Mouse (Mus musculus) embryonic facial prominence, embryonic 13.5 days (tissue): ENCODE results near the gene Stmnd1. TPM values are rescaled to one million over a fixed set of nuclear protein-coding genes. Genes with fewer than 3 reads are reported as not detected.

Source experiments
- ATAC-seq: fragments of 200-750 bp; cut with Nextera tagmentation; 2 replicates; pipeline ENCODE4 v1.8.0; 2017; ENCODE audit warnings: low read depth; ENCODE audit not compliant: insufficient number of reproducible peaks, insufficient read depth, low FRiP score, low TSS enrichment
- H3K27ac ChIP-seq: fragments of 300-500 bp; sonication (generic); 2 replicates; pipeline ENCODE4 v1.5.1; 2015; ENCODE audit warnings: moderate library complexity, mild to moderate bottlenecking, inconsistent platforms
- H3K27me3 ChIP-seq: fragments of 300-500 bp; sonication (generic); 2 replicates; pipeline ENCODE4 v1.6.1; 2015; ENCODE audit warnings: mild to moderate bottlenecking, inconsistent platforms
- H3K36me3 ChIP-seq: fragments of 300-500 bp; sonication (generic); 2 replicates; pipeline ENCODE4 v1.6.1; 2015; ENCODE audit warnings: mild to moderate bottlenecking, inconsistent platforms
- H3K4me1 ChIP-seq: fragments of 300-500 bp; sonication (generic); 2 replicates; pipeline ENCODE4 v1.6.1; 2015; ENCODE audit warnings: inconsistent platforms
- H3K4me2 ChIP-seq: fragments of 300-500 bp; sonication (generic); 2 replicates; pipeline ENCODE4 v1.6.1; 2015; ENCODE audit warnings: moderate library complexity, mild to moderate bottlenecking, inconsistent platforms
- H3K4me3 ChIP-seq: fragments of 300-500 bp; sonication (generic); 2 replicates; pipeline ENCODE4 v1.5.1; 2015; ENCODE audit warnings: mild to moderate bottlenecking, inconsistent platforms
- H3K9ac ChIP-seq: fragments of 300-500 bp; sonication (generic); 2 replicates; pipeline ENCODE4 v1.6.1; 2015; ENCODE audit warnings: mild to moderate bottlenecking, inconsistent platforms
- H3K9me3 ChIP-seq: fragments of 300-500 bp; sonication (generic); 2 replicates; pipeline ENCODE4 v1.6.1; 2016; ENCODE audit warnings: inconsistent platforms
- WGBS: fragments of 180-500 bp; shearing (Covaris S2); methylation state at CpG from one replicate; pipeline ENCODE4 v1.1.7; 2015; ENCODE audit warnings: mixed read lengths; 5-methylcytosine and 5-hydroxymethylcytosine counted together
- polyA plus RNA-seq: library from polyadenylated mRNA; unstranded; fragments of >200 nt; fragmentation: Nextera tagmentation; extraction: Ambion mirVana; gene quantifications from 2 replicates; pipeline ENCODE4 v1.2.1, GENCODE M21; 2015

The Stmnd1 gene
- polyA plus RNA-seq, 1 experiment from 2014 or later, result not detected

DNA sequence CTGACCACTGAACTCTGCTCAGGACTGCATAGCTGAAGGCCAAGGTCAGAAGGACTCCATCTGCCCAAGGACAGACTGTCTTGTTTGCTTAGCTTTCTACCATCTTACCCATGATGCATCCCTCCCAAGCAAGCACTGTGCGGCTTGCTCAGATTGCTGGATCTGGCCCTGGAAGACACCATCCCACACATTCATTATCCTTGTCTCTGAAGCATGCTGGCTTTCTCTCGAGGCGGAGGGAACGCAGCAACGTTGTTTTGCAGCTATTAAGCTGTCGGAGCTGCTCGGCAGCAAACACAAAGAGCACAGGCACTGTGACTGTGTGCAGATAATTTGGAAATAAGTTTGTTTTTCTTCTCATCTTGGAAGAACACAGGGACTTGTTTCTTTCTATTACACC, 69.7 kb downstream of the Stmnd1 start:
- H3K9ac ChIP-seq, result no peak overlapping the region
- no peak overlapping the region for H3K27ac ChIP-seq
- H3K27me3 ChIP-seq, result no peaks in the 10 kb centered on the region
- no peaks in the 10 kb centered on the region for H3K9me3 ChIP-seq
- no peak for ATAC-seq
- no peaks in the 10 kb centered on the region for H3K36me3 ChIP-seq
- H3K4me2 ChIP-seq, result no peak overlapping the region
- peaks cover 9% of the 10 kb centered on the region for H3K4me1 ChIP-seq
- H3K4me3 ChIP-seq, result no peak overlapping the region
- 78% methylated on average over 7 of the region's 7 CpGs for WGBS

DNA sequence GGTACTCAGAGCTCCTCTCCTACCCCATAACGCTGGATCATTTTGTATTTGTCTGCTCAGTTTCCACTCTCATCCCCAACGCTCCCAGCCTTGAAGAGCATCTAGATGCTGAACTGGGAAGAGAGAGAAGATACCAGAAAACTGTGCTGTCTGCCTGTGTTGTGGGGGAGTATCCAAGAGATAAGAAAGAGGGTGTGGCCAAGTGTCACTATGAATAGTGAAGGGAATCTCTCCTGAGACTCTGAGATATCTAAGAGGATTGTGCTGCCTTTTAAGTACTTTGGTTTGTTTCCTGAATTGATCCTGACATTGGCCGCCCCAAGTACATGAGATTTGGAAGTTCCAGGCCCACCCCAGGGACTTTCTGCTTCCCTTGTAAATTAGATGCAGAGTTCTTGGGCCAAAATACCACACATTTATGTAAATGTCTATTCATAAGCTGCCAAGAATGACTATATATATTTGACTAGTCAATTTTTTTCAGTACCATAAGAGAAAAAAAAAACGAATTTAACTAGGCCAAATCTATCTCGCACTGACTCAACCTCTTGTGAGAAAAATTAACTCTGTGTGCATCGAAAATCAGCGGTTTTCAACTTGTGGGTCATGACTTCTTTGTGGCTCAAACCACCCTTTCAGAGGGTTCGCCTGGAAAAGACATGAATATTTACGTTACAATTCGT, 73.5 kb downstream of the Stmnd1 start:
- WGBS, result 73% methylated on average over 10 of the region's 10 CpGs
- H3K4me2 ChIP-seq, result no peak overlapping the region
- ATAC-seq, result no peak
- H3K4me3 ChIP-seq, result no peak overlapping the region
- H3K9me3 ChIP-seq, result no peaks in the 10 kb centered on the region
- H3K36me3 ChIP-seq, result no peaks in the 10 kb centered on the region
- H3K9ac ChIP-seq, result no peak overlapping the region
- H3K27me3 ChIP-seq, result no peaks in the 10 kb centered on the region
- no peak overlapping the region for H3K27ac ChIP-seq
- H3K4me1 ChIP-seq, result 0 out of 2 replicates have a peak, but pooled peaks cover 5% of the 10 kb centered on the region

DNA sequence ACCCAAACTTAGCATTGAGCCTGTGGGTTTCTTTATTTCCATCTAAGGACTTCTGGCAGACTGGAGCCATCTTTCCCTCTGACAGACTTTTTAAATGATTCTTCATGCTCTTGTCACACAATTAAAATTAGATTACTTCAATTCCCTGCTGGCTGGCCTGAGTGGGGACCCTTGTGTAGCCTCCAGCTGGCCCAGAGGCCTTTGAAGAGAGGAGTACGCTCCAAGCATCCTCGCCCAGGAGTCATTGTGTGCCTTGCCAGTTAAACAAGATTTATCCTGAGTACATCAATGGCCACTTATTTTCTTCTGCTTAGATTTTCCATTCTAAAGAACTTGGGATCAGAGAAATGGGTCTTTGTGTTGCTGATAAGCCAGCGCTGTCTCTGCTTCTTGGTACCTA, 76.1 kb downstream of the Stmnd1 start:
- Histone ChIP-seq H3K9me3 (no peaks in the 10 kb centered on the region), H3K4me2 (no peak overlapping the region), H3K4me3 (no peak overlapping the region), H3K27me3 (no peaks in the 10 kb centered on the region), H3K36me3 (no peaks in the 10 kb centered on the region), H3K27ac (no peak overlapping the region), H3K9ac (no peak overlapping the region), H3K4me1 (0 out of 2 replicates have a peak, but pooled peaks cover 5% of the 10 kb centered on the region)
- no peak for ATAC-seq
- WGBS, result 66% methylated on average over 3 of the region's 3 CpGs

Other genes starting within 250 kb of the Stmnd1 start
- 1.2 and 2.5 TPM in 2 replicates for gene Rbm24, start 144.7 kb downstream of the Stmnd1 start, polyA plus RNA-seq
- gene Cap2, start 228.1 kb downstream of the Stmnd1 start, polyA plus RNA-seq, result 5.5 and 7.5 TPM in 2 replicates